Mouse (Mus musculus) brain, embryonic 14.5 days (tissue): ENCODE measurements around the gene Sh3pxd2a.

Experiments
- CTCF ChIP-seq: fragments of 200-500 bp; IDR thresholded peaks from 2 replicates; pipeline ENCODE4 v1.5.1; 2012; ENCODE audit warnings: inconsistent platforms, mild to moderate bottlenecking, moderate library complexity, borderline replicate concordance; ENCODE audit not compliant: insufficient read depth, insufficient read length; ENCODE audit errors: extremely low read depth
- POLR2A ChIP-seq: fragments of 200-500 bp; IDR thresholded peaks from 2 replicates; pipeline ENCODE4 v1.6.1; 2012; ENCODE audit warnings: mild to moderate bottlenecking, inconsistent platforms, borderline replicate concordance; ENCODE audit not compliant: poor library complexity, insufficient read depth, insufficient read length, severe bottlenecking; ENCODE audit errors: extremely low read depth

DNA sequence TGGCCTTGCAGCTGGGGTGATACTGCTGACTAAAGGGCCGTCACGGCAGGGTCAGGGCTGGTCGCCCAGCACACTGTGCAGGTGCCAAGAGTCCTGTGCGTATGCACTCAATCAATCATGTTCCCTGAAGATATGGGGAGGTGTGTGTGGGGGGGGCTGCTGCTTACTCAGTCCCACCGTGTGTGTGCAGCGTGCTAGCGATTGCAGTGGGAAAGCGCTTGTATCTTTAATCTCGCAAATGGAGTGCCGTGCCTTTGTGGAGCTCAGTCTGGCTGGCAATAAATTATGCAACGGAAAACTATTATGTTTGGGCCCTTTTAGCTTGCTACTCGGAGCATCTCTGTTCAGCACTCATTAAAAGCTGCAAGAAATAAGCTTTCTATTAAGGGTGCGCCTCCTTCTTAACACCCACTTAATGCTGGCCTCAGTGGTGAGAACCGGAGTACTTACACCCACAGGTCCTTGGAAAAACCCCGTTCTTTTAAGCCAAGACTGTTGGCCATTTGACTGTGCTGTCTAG is 8.7 kb upstream of the Sh3pxd2a start:
- TF ChIP-seq CTCF (no peak), POLR2A (no peak)
